In genomic region chr19:42780156-42780538, GRCm38 (mm10) we compare ENCODE assay signal across 7 mouse cellular contexts. TPM values are rescaled to one million over a fixed set of nuclear protein-coding genes. Genes with fewer than 3 reads are reported as not detected.
DNase-seq lines count a peak whose midpoint lies in the region; ATAC-seq and TF ChIP-seq lines count a peak whose summit lies in the region.
"Not testable (repeated sequence)": the region's sequence is repeated elsewhere in the genome, so short reads cannot be mapped to it uniquely, and the experiment has no call there.

No protein-coding gene starts in this region.

- peak overlapping the region; percentile 74 for H3K9ac ChIP-seq in heart, embryonic 14.5 days (ENCODE audit: low read length)
- H3K9ac ChIP-seq in intestine, embryonic 15.5 days = peak overlapping the region; percentile 65
- peak overlapping the region; percentile 54 for H3K9ac ChIP-seq in limb, embryonic 14.5 days (ENCODE audit: low read depth, low read length, severe bottlenecking)
- peak overlapping the region; percentile 58 for H3K9ac ChIP-seq in lung, postnatal 0 days (replicated peaks; ENCODE audit: low read depth)
- peak overlapping the region; percentile 57 for H3K9ac ChIP-seq in neural tube, embryonic 12.5 days

- TF ChIP-seq EP300 in lung, postnatal 0 days (IDR thresholded peaks at IDR 0.05) = not testable (repeated sequence)

- not testable (repeated sequence) for DNase-seq in forebrain, embryonic 10.5 days (ENCODE audit: extremely low spot score, low spot score); limb, embryonic 14.5 days (ENCODE audit: low spot score)
- DNase-seq in lung, postnatal 0 days (ENCODE audit: low spot score) = peak; percentile 8

- not testable (repeated sequence) for ATAC-seq in heart, embryonic 14.5 days (ENCODE audit: insufficient number of reproducible peaks, insufficient read depth, low FRiP score, low read depth); intestine, embryonic 15.5 days; limb, embryonic 14.5 days (ENCODE audit: low FRiP score, low read depth); lung, postnatal 0 days; neural tube, embryonic 12.5 days (ENCODE audit: low FRiP score, low read depth)

- not testable (repeated sequence) for TF ChIP-seq POLR2A in bone marrow, adult 2 months (IDR thresholded peaks at IDR 0.05; ENCODE audit: borderline replicate concordance, control insufficient read depth, low read depth, low read length); limb, embryonic 14.5 days (IDR thresholded peaks at IDR 0.05; ENCODE audit: borderline replicate concordance, extremely low read depth, insufficient read depth, insufficient read length)

- H3K27me3 ChIP-seq in forebrain, embryonic 10.5 days (ENCODE audit: poor library complexity, severe bottlenecking); heart, embryonic 14.5 days (ENCODE audit: control insufficient read depth, insufficient read depth, low read length); intestine, embryonic 15.5 days (replicated peaks); limb, embryonic 14.5 days (ENCODE audit: control insufficient read depth, insufficient read depth, low read length); lung, postnatal 0 days (replicated peaks; ENCODE audit: insufficient read depth, low read length); neural tube, embryonic 12.5 days (replicated peaks): not testable (repeated sequence)

- not testable (repeated sequence) for H3K4me1 ChIP-seq in bone marrow, adult 2 months (ENCODE audit: control insufficient read depth, insufficient read depth, low read length); heart, embryonic 14.5 days (ENCODE audit: control insufficient read depth in 2 of 2, insufficient read depth in 2 of 2, low read length in 2 of 2); limb, embryonic 14.5 days (ENCODE audit: control insufficient read depth, insufficient read depth, low read length); lung, postnatal 0 days (ENCODE audit: insufficient read depth, low read depth, low read length); neural tube, embryonic 12.5 days
- H3K4me1 ChIP-seq in forebrain, embryonic 10.5 days = peaks cover 32% of the 10 kb centered on the region
- 0 out of 2 replicates have a peak, but pooled peaks cover 11% of the 10 kb centered on the region for H3K4me1 ChIP-seq in intestine, embryonic 15.5 days (replicated peaks)

- not testable (repeated sequence) for TF ChIP-seq CTCF in bone marrow, adult 2 months (IDR thresholded peaks at IDR 0.05; ENCODE audit: control insufficient read depth, insufficient read depth, low read length); lung, postnatal 0 days (IDR thresholded peaks at IDR 0.05)

- 20% methylated on average over 7 of the region's 7 CpGs for whole genome bisulfite sequencing in bone marrow, adult 2 months
- 49% methylated on average over 7 of the region's 7 CpGs for WGBS in forebrain, embryonic 10.5 days
- 49% methylated on average over 7 of the region's 7 CpGs for WGBS in heart, embryonic 14.5 days
- WGBS in intestine, embryonic 15.5 days = 41% methylated on average over 7 of the region's 7 CpGs
- 56% methylated on average over 7 of the region's 7 CpGs for WGBS in limb, embryonic 14.5 days
- 45% methylated on average over 7 of the region's 7 CpGs for WGBS in lung, postnatal 0 days
- WGBS in neural tube, embryonic 12.5 days = 60% methylated on average over 7 of the region's 7 CpGs

- peak overlapping the region; percentile 71 for H3K4me2 ChIP-seq in heart, embryonic 14.5 days (ENCODE audit: low read length)
- peak overlapping the region; percentile 78 for H3K4me2 ChIP-seq in intestine, embryonic 15.5 days (replicated peaks)
- peak overlapping the region; percentile 69 for H3K4me2 ChIP-seq in limb, embryonic 14.5 days (replicated peaks; ENCODE audit: low read depth, low read length, severe bottlenecking)
- peak overlapping the region; percentile 76 for H3K4me2 ChIP-seq in lung, postnatal 0 days (replicated peaks; ENCODE audit: low read depth, low read length)
- H3K4me2 ChIP-seq in neural tube, embryonic 12.5 days (replicated peaks) = peak overlapping the region; percentile 63

- H3K36me3 ChIP-seq in forebrain, embryonic 10.5 days (replicated peaks); heart, embryonic 14.5 days (ENCODE audit: control insufficient read depth, insufficient read depth, low read length); intestine, embryonic 15.5 days; limb, embryonic 14.5 days (ENCODE audit: control insufficient read depth, insufficient read depth, low read length); lung, postnatal 0 days (ENCODE audit: insufficient read depth, low read length); neural tube, embryonic 12.5 days: not testable (repeated sequence)

- peak overlapping the region; percentile 91 for H3K4me3 ChIP-seq in bone marrow, adult 2 months (replicated peaks; ENCODE audit: control insufficient read depth, low read depth, low read length)
- peak overlapping the region; percentile 74 for H3K4me3 ChIP-seq in forebrain, embryonic 10.5 days
- peak overlapping the region; percentile 65 to 91 for H3K4me3 ChIP-seq in heart, embryonic 14.5 days (ENCODE audit: control insufficient read depth in 1 of 2, insufficient read depth in 1 of 2, low read depth in 1 of 2, low read length in 2 of 2)
- H3K4me3 ChIP-seq in intestine, embryonic 15.5 days (replicated peaks) = peak overlapping the region; percentile 69
- H3K4me3 ChIP-seq in limb, embryonic 14.5 days (replicated peaks; ENCODE audit: low read length) = peak overlapping the region; percentile 54
- peak overlapping the region; percentile 48 for H3K4me3 ChIP-seq in lung, postnatal 0 days (ENCODE audit: low read depth, low read length)
- peak overlapping the region; percentile 58 for H3K4me3 ChIP-seq in neural tube, embryonic 12.5 days

- not testable (repeated sequence) for H3K9me3 ChIP-seq in forebrain, embryonic 10.5 days; heart, embryonic 14.5 days (ENCODE audit: control insufficient read depth, low read length); intestine, embryonic 15.5 days; limb, embryonic 14.5 days (ENCODE audit: control insufficient read depth, low read length); lung, postnatal 0 days (ENCODE audit: low read length); neural tube, embryonic 12.5 days

- H3K27ac ChIP-seq in bone marrow, adult 2 months (ENCODE audit: control insufficient read depth, insufficient read depth, low read depth, low read length, poor library complexity) = peak overlapping the region; percentile 90
- H3K27ac ChIP-seq in forebrain, embryonic 10.5 days = peak overlapping the region; percentile 93
- peak overlapping the region; percentile 59 to 77; a peak in 3 of 4 replicates for H3K27ac ChIP-seq in heart, embryonic 14.5 days (replicated peaks in 1 of 2; ENCODE audit: control insufficient read depth in 1 of 2, insufficient read depth in 1 of 2, low read depth in 2 of 2, low read length in 2 of 2)
- H3K27ac ChIP-seq in intestine, embryonic 15.5 days = peak overlapping the region; percentile 83
- peak overlapping the region; percentile 76; the same call in 1 of the 2 replicates for H3K27ac ChIP-seq in limb, embryonic 14.5 days (replicated peaks; ENCODE audit: low read depth, low read length)
- peak overlapping the region; percentile 79 for H3K27ac ChIP-seq in lung, postnatal 0 days (ENCODE audit: low read length)
- H3K27ac ChIP-seq in neural tube, embryonic 12.5 days = not testable (repeated sequence)

RNA-seq across cellular contexts. Expression of gene Hps1, which starts 0.4 kb away (rescaled TPM):
- polyA plus RNA-seq in bone marrow, adult 2 months (2011; ENCODE audit: insufficient read depth, insufficient read length, low replicate concordance, missing spikeins) = 5.1 and 16.1 TPM in 2 replicates
- polyA plus RNA-seq in forebrain, embryonic 10.5 days (2016; fragmentation: Nextera tagmentation; extraction: Ambion mirVana) = 21.1 and 21.8 TPM in 2 replicates
- polyA plus RNA-seq in heart, embryonic 14.5 days (2014; fragmentation: Nextera tagmentation; extraction: Ambion mirVana) = 4.9 and 5.6 TPM in 2 replicates
- 16.7 and 17.0 TPM in 2 replicates for polyA plus RNA-seq in intestine, embryonic 15.5 days (2015; fragmentation: Nextera tagmentation; extraction: Ambion mirVana)
- polyA plus RNA-seq in limb, embryonic 14.5 days (2012; rRNA removed) = 20.9 and 25.5 TPM in 2 replicates
- polyA plus RNA-seq in limb, embryonic 14.5 days (2014; fragmentation: Nextera tagmentation; extraction: Ambion mirVana) = 12.0 and 12.9 TPM in 2 replicates
- 8.0 and 8.8 TPM in 2 replicates for polyA plus RNA-seq in lung, postnatal 0 days (2015; fragmentation: Nextera tagmentation; extraction: Ambion mirVana)
- polyA plus RNA-seq in neural tube, embryonic 12.5 days (2016; fragmentation: Nextera tagmentation; extraction: Ambion mirVana) = 13.7 and 16.9 TPM in 2 replicates

RNA-seq across cellular contexts. Expression of gene Pyroxd2, which starts 27.6 kb away (rescaled TPM):
- polyA plus RNA-seq in bone marrow, adult 2 months (2011; ENCODE audit: insufficient read depth, insufficient read length, low replicate concordance, missing spikeins) = 3.3 and 9.2 TPM in 2 replicates
- 0.29 and 0.63 TPM in 2 replicates for polyA plus RNA-seq in forebrain, embryonic 10.5 days (2016; fragmentation: Nextera tagmentation; extraction: Ambion mirVana)
- 4.4 and 4.7 TPM in 2 replicates for polyA plus RNA-seq in heart, embryonic 14.5 days (2014; fragmentation: Nextera tagmentation; extraction: Ambion mirVana)
- polyA plus RNA-seq in intestine, embryonic 15.5 days (2015; fragmentation: Nextera tagmentation; extraction: Ambion mirVana) = 5.9 and 6.3 TPM in 2 replicates
- polyA plus RNA-seq in limb, embryonic 14.5 days (2012; rRNA removed) = 6.5 and 7.7 TPM in 2 replicates
- 2.4 and 2.9 TPM in 2 replicates for polyA plus RNA-seq in limb, embryonic 14.5 days (2014; fragmentation: Nextera tagmentation; extraction: Ambion mirVana)
- 3.8 and 4.3 TPM in 2 replicates for polyA plus RNA-seq in lung, postnatal 0 days (2015; fragmentation: Nextera tagmentation; extraction: Ambion mirVana)
- polyA plus RNA-seq in neural tube, embryonic 12.5 days (2016; fragmentation: Nextera tagmentation; extraction: Ambion mirVana) = 1.2 and 1.9 TPM in 2 replicates
